11 mouse cellular contexts compared by ENCODE assay signal in the genomic region with DNA sequence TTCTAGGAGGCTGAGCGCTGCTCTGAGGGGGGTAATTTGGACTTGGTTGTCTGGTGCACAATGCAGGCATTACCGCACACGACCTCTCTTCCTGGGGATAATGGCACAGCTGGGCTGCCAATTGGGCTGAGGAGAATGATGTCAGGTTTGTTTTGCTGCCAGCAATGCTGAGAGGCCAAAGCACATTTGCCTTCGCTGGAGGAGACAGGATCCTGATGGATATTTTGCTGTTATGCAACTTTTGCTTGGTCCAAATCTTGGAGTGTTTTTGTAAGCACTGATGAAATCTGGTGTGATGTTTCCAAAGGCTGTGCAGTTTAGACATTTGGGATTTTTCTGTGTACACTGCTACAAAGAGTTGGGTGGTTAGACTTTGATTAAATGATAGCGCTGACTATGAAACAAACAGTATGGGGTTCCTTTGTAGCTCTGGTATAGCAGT. TPM values are rescaled to one million over a fixed set of nuclear protein-coding genes. Genes with fewer than 3 reads are reported as not detected.
DNase-seq lines count a peak whose midpoint lies in the region; ATAC-seq and TF ChIP-seq lines count a peak whose summit lies in the region.
"Had no signal": no experiment of that assay in that cellular context is flagged by ENCODE, and none has a peak within 500 bp of the region (broad histone marks: within the 10 kb centered on the region; RNA-seq: fewer than 3 reads in every experiment).

No protein-coding gene starts in this region.

- ATAC-seq in midbrain, postnatal 0 days (ENCODE audit: low FRiP score) = no peak
- no peak for ATAC-seq in erythroblast, adult 5-6 weeks (replicated peaks; ENCODE audit: low FRiP score, poor library complexity, severe bottlenecking)
- ATAC-seq: intestine, postnatal 0 days; Patski had no signal

- H3K9ac ChIP-seq in midbrain, postnatal 0 days (replicated peaks; ENCODE audit: low read length, poor library complexity, severe bottlenecking) = no peak overlapping the region
- H3K9ac ChIP-seq: embryonic facial prominence, embryonic 12.5 days; liver, embryonic 14.5 days had no signal

- no peak overlapping the region for H3K27ac ChIP-seq in midbrain, postnatal 0 days (ENCODE audit: low read depth, low read length)
- H3K27ac ChIP-seq in midbrain, embryonic 10.5 days (replicated peaks) = no peak overlapping the region
- no peak overlapping the region for H3K27ac ChIP-seq in thymus, adult 2 months (ENCODE audit: control insufficient read depth, insufficient read depth, low read length)
- H3K27ac ChIP-seq: embryonic facial prominence, embryonic 12.5 days; liver, embryonic 14.5 days had no signal

- no peaks in the 10 kb centered on the region for H3K36me3 ChIP-seq in midbrain, postnatal 0 days (ENCODE audit: insufficient read depth, low read length)
- no peaks in the 10 kb centered on the region for H3K36me3 ChIP-seq in midbrain, embryonic 10.5 days
- no peaks in the 10 kb centered on the region for H3K36me3 ChIP-seq in thymus, adult 2 months (ENCODE audit: control insufficient read depth, insufficient read depth, low read length)
- H3K36me3 ChIP-seq: embryonic facial prominence, embryonic 12.5 days had no signal

- H3K4me2 ChIP-seq in midbrain, postnatal 0 days (ENCODE audit: low read depth, low read length, poor library complexity, severe bottlenecking) = no peak overlapping the region
- H3K4me2 ChIP-seq: embryonic facial prominence, embryonic 12.5 days had no signal

- DNase-seq in midbrain, postnatal 0 days (ENCODE audit: low spot score) = peak; percentile 42
- no peak for DNase-seq in midbrain, embryonic 10.5 days (ENCODE audit: low spot score)
- peak; percentile 66 to 69 for DNase-seq in cerebellum, postnatal 36 days
- DNase-seq in heart, postnatal 4 days = peak; percentile 67
- DNase-seq in retina, embryonic 14.5 days (ENCODE audit: low spot score) = peak; percentile 26
- no peak for DNase-seq in thymus, adult 2 months

- no peaks in the 10 kb centered on the region for H3K9me3 ChIP-seq in midbrain, postnatal 0 days (ENCODE audit: low read length)
- H3K9me3 ChIP-seq in midbrain, embryonic 10.5 days (replicated peaks) = no peaks in the 10 kb centered on the region
- H3K9me3 ChIP-seq: embryonic facial prominence, embryonic 12.5 days had no signal

- no peaks in the 10 kb centered on the region for H3K4me1 ChIP-seq in midbrain, postnatal 0 days (ENCODE audit: insufficient read depth, low read length)
- H3K4me1 ChIP-seq in midbrain, embryonic 10.5 days = no peaks in the 10 kb centered on the region
- H3K4me1 ChIP-seq in thymus, adult 2 months (replicated peaks; ENCODE audit: control insufficient read depth, insufficient read depth, low read length) = no peaks in the 10 kb centered on the region
- H3K4me1 ChIP-seq: embryonic facial prominence, embryonic 12.5 days had no signal

- TF ChIP-seq POLR2A in thymus, adult 2 months (IDR thresholded peaks at IDR 0.05; ENCODE audit: control insufficient read depth, extremely low read depth, insufficient read depth, low read length, poor library complexity) = no peak

- 63% methylated on average over 5 of the region's 5 CpGs for WGBS in midbrain, postnatal 0 days
- 77% methylated on average over 5 of the region's 5 CpGs for WGBS in midbrain, embryonic 10.5 days
- WGBS in thymus, adult 2 months = 92% methylated on average over 5 of the region's 5 CpGs

- no peak overlapping the region for H3K4me3 ChIP-seq in midbrain, postnatal 0 days (ENCODE audit: low read depth, low read length)
- H3K4me3 ChIP-seq in midbrain, embryonic 10.5 days = no peak overlapping the region
- H3K4me3 ChIP-seq in thymus, adult 2 months (ENCODE audit: control insufficient read depth, insufficient read depth, low read length) = no peak overlapping the region
- H3K4me3 ChIP-seq: embryonic facial prominence, embryonic 12.5 days had no signal

- no peaks in the 10 kb centered on the region for H3K27me3 ChIP-seq in midbrain, postnatal 0 days (ENCODE audit: insufficient read depth, low read length)
- H3K27me3 ChIP-seq in midbrain, embryonic 10.5 days (ENCODE audit: low read depth, poor library complexity, severe bottlenecking) = no peaks in the 10 kb centered on the region
- no peaks in the 10 kb centered on the region for H3K27me3 ChIP-seq in thymus, adult 2 months (ENCODE audit: control insufficient read depth, insufficient read depth, low read length)
- H3K27me3 ChIP-seq: embryonic facial prominence, embryonic 12.5 days; Patski had no signal

- no peak for TF ChIP-seq CTCF in midbrain, postnatal 0 days (IDR thresholded peaks at IDR 0.05)
- TF ChIP-seq CTCF in thymus, adult 2 months (IDR thresholded peaks at IDR 0.05; ENCODE audit: borderline replicate concordance, control insufficient read depth, extremely low read depth, insufficient read depth, low read length, poor library complexity) = no peak

RNA-seq across cellular contexts. Expression of a gene that starts 46.8 kb away (rescaled TPM):
- total RNA-seq in midbrain, postnatal 0 days (2014; rRNA removed) = 4.3 and 4.7 TPM in 2 replicates
- 0.88 and 0.90 TPM in 2 replicates for polyA plus RNA-seq in midbrain, postnatal 0 days (2015; fragmentation: Nextera tagmentation; extraction: Ambion mirVana)
- polyA plus RNA-seq in midbrain, embryonic 10.5 days (2016; fragmentation: Nextera tagmentation; extraction: Ambion mirVana) = not detected in 2 replicates
- not detected for total RNA-seq in heart, postnatal 4 days (2021)
- total RNA-seq in erythroblast, adult 5-6 weeks (2015; ENCODE audit: low replicate concordance) = not detected in 2 replicates
- total RNA-seq in erythroblast, adult 5-6 weeks (2017; ENCODE audit: low replicate concordance) = not detected in 2 replicates
- not detected in 2 replicates for polyA plus RNA-seq in thymus, adult 2 months (2012; rRNA removed)
- polyA plus RNA-seq: embryonic facial prominence, embryonic 12.5 days; liver, embryonic 14.5 days; Patski had no signal

Comparison
In these comparisons a context has a peak if more than half of its experiments do, and no peak if none do; other contexts are left out.
1. DNase-seq: peak in midbrain, postnatal 0 days (single experiment), cerebellum, postnatal 36 days (2 of 2), heart, postnatal 4 days (single experiment) and retina, embryonic 14.5 days (single experiment); none in midbrain, embryonic 10.5 days (single experiment) and thymus, adult 2 months (single experiment).